Mouse (Mus musculus) G1E-ER4 (cell line): ENCODE measurements at regions not wholly inside any gene's neighbourhood (a gene's known extent, or its start where the extent isn't known, plus 50 kb on each side); places are given as distances from the start of the nearest gene placed in this dataset.

ENCODE experiments used
- GATA1 ChIP-seq: IDR thresholded peaks from one replicate; pipeline ENCODE4 v1.8.0; 2012; ENCODE audit warnings: low read length, inconsistent platforms

- TF ChIP-seq GATA1, result no peak
Observed at GRCm38 (mm10) chr2:167878255-167878865, 53.5 kb upstream of the Ptpn1 start.

- no peak for TF ChIP-seq GATA1
Observed at GRCm38 (mm10) chr2:167877254-167877870, 54.5 kb upstream of the Ptpn1 start.

GRCm38 (mm10) chr2:167872507-167872906 lies 59.4 kb upstream of the Ptpn1 start:
- no peak for TF ChIP-seq GATA1

- TF ChIP-seq GATA1, result no peak
Observed at GRCm38 (mm10) chr2:167870153-167870552, 61.7 kb upstream of the Ptpn1 start.

GRCm38 (mm10) chr2:167866751-167867150 lies 65.1 kb upstream of the Ptpn1 start:
- no peak for TF ChIP-seq GATA1

- no peak for TF ChIP-seq GATA1
Observed at GRCm38 (mm10) chr2:167865525-167865924, 66.3 kb upstream of the Ptpn1 start.

- TF ChIP-seq GATA1, result no peak
Observed at GRCm38 (mm10) chr2:167864672-167865071, 67.2 kb upstream of the Ptpn1 start.

- no peak for TF ChIP-seq GATA1
Observed at GRCm38 (mm10) chr2:167864228-167864627, 67.6 kb upstream of the Ptpn1 start.

GRCm38 (mm10) chr2:167863616-167864015 lies 68.2 kb upstream of the Ptpn1 start:
- TF ChIP-seq GATA1, result no peak

- no peak for TF ChIP-seq GATA1
Observed at GRCm38 (mm10) chr2:167861178-167861520, 70.7 kb upstream of the Ptpn1 start.

GRCm38 (mm10) chr2:167860457-167861177 lies 71.2 kb upstream of the Ptpn1 start:
- TF ChIP-seq GATA1, result no peak

- no peak for TF ChIP-seq GATA1
Observed at GRCm38 (mm10) chr2:167859575-167859974, 72.3 kb upstream of the Ptpn1 start.

GRCm38 (mm10) chr2:167858346-167858745 lies 73.5 kb upstream of the Ptpn1 start:
- TF ChIP-seq GATA1, result no peak

GRCm38 (mm10) chr2:167857911-167858310 lies 73.9 kb upstream of the Ptpn1 start:
- TF ChIP-seq GATA1, result no peak

GRCm38 (mm10) chr2:167856920-167857475 lies 74.9 kb upstream of the Ptpn1 start:
- no peak for TF ChIP-seq GATA1

- no peak for TF ChIP-seq GATA1
Observed at GRCm38 (mm10) chr2:167856020-167856419, 75.8 kb upstream of the Ptpn1 start.
